Mouse (Mus musculus): Measurements from ENCODE around the gene Alx1. TPM values are rescaled to one million over a fixed set of nuclear protein-coding genes. Genes with fewer than 3 reads are reported as not detected.

Alx1 gene
- polyA plus RNA-seq, 1 experiment, result not detected

GRCm38 (mm10) chr10:103028253-103029131 lies 1.5 kb downstream of the Alx1 start:
- TF ChIP-seq POLR2A (IDR thresholded peaks at IDR 0.05; ENCODE audit: borderline replicate concordance, control insufficient read depth, low read depth, low read length) (no peak), CTCF (IDR thresholded peaks at IDR 0.05; ENCODE audit: control insufficient read depth, insufficient read depth, low read length) (no peak)
- WGBS, result 4% methylated on average over 50 of the region's 50 CpGs
- Histone ChIP-seq H3K4me3 (replicated peaks; ENCODE audit: control insufficient read depth, low read depth, low read length) (no peak overlapping the region), H3K27ac (ENCODE audit: control insufficient read depth, insufficient read depth, low read depth, low read length, poor library complexity) (no peak overlapping the region), H3K4me1 (ENCODE audit: control insufficient read depth, insufficient read depth, low read length) (no peaks in the 10 kb centered on the region)

GRCm38 (mm10) chr10:103027931-103028252 lies 2.1 kb downstream of the Alx1 start:
- H3K4me1 ChIP-seq (ENCODE audit: control insufficient read depth, insufficient read depth, low read length), result no peaks in the 10 kb centered on the region
- TF ChIP-seq POLR2A (IDR thresholded peaks at IDR 0.05; ENCODE audit: borderline replicate concordance, control insufficient read depth, low read depth, low read length), result no peak
- no peak for TF ChIP-seq CTCF (IDR thresholded peaks at IDR 0.05; ENCODE audit: control insufficient read depth, insufficient read depth, low read length)
- no peak overlapping the region for H3K4me3 ChIP-seq (replicated peaks; ENCODE audit: control insufficient read depth, low read depth, low read length)
- H3K27ac ChIP-seq (ENCODE audit: control insufficient read depth, insufficient read depth, low read depth, low read length, poor library complexity), result no peak overlapping the region
- 4% methylated on average over 15 of the region's 15 CpGs for WGBS

GRCm38 (mm10) chr10:103027226-103027930 lies 2.6 kb downstream of the Alx1 start:
- no peaks in the 10 kb centered on the region for H3K4me1 ChIP-seq (ENCODE audit: control insufficient read depth, insufficient read depth, low read length)
- no peak overlapping the region for H3K27ac ChIP-seq (ENCODE audit: control insufficient read depth, insufficient read depth, low read depth, low read length, poor library complexity)
- H3K4me3 ChIP-seq (replicated peaks; ENCODE audit: control insufficient read depth, low read depth, low read length), result no peak overlapping the region
- TF ChIP-seq CTCF (IDR thresholded peaks at IDR 0.05; ENCODE audit: control insufficient read depth, insufficient read depth, low read length), result no peak
- no peak for TF ChIP-seq POLR2A (IDR thresholded peaks at IDR 0.05; ENCODE audit: borderline replicate concordance, control insufficient read depth, low read depth, low read length)
- WGBS, result 5% methylated on average over 20 of the region's 20 CpGs

GRCm38 (mm10) chr10:103026636-103027225 lies 3.3 kb downstream of the Alx1 start:
- Histone ChIP-seq H3K4me3 (replicated peaks; ENCODE audit: control insufficient read depth, low read depth, low read length) (no peak overlapping the region), H3K27ac (ENCODE audit: control insufficient read depth, insufficient read depth, low read depth, low read length, poor library complexity) (no peak overlapping the region), H3K4me1 (ENCODE audit: control insufficient read depth, insufficient read depth, low read length) (no peaks in the 10 kb centered on the region)
- 4% methylated on average over 17 of the region's 17 CpGs for WGBS
- TF ChIP-seq CTCF (IDR thresholded peaks at IDR 0.05; ENCODE audit: control insufficient read depth, insufficient read depth, low read length) (no peak), POLR2A (IDR thresholded peaks at IDR 0.05; ENCODE audit: borderline replicate concordance, control insufficient read depth, low read depth, low read length) (no peak)

GRCm38 (mm10) chr10:103002556-103002955 lies 27.5 kb downstream of the Alx1 start:
- Histone ChIP-seq H3K4me1 (ENCODE audit: control insufficient read depth, insufficient read depth, low read length) (no peaks in the 10 kb centered on the region), H3K4me3 (replicated peaks; ENCODE audit: control insufficient read depth, low read depth, low read length) (no peak overlapping the region), H3K27ac (ENCODE audit: control insufficient read depth, insufficient read depth, low read depth, low read length, poor library complexity) (no peak overlapping the region)
- WGBS, result 70% methylated on average over 2 of the region's 2 CpGs
- TF ChIP-seq POLR2A (IDR thresholded peaks at IDR 0.05; ENCODE audit: borderline replicate concordance, control insufficient read depth, low read depth, low read length) (no peak), CTCF (IDR thresholded peaks at IDR 0.05; ENCODE audit: control insufficient read depth, insufficient read depth, low read length) (no peak)

- WGBS, result 21% methylated on average over 8 of the region's 8 CpGs
- H3K27ac ChIP-seq (ENCODE audit: control insufficient read depth, insufficient read depth, low read depth, low read length, poor library complexity), result no peak overlapping the region
- TF ChIP-seq POLR2A (IDR thresholded peaks at IDR 0.05; ENCODE audit: borderline replicate concordance, control insufficient read depth, low read depth, low read length) (no peak), CTCF (IDR thresholded peaks at IDR 0.05; ENCODE audit: control insufficient read depth, insufficient read depth, low read length) (no peak)
- no peak overlapping the region for H3K4me3 ChIP-seq (replicated peaks; ENCODE audit: control insufficient read depth, low read depth, low read length)
- H3K4me1 ChIP-seq (ENCODE audit: control insufficient read depth, insufficient read depth, low read length), result no peaks in the 10 kb centered on the region
These were observed 29.1 kb downstream of the Alx1 start for GRCm38 (mm10) chr10:103000902-103001301.

GRCm38 (mm10) chr10:102999584-102999983 lies 30.4 kb downstream of the Alx1 start:
- Histone ChIP-seq H3K4me1 (ENCODE audit: control insufficient read depth, insufficient read depth, low read length) (no peaks in the 10 kb centered on the region), H3K4me3 (replicated peaks; ENCODE audit: control insufficient read depth, low read depth, low read length) (no peak overlapping the region), H3K27ac (ENCODE audit: control insufficient read depth, insufficient read depth, low read depth, low read length, poor library complexity) (no peak overlapping the region)
- no peak for TF ChIP-seq CTCF (IDR thresholded peaks at IDR 0.05; ENCODE audit: control insufficient read depth, insufficient read depth, low read length)
- TF ChIP-seq POLR2A (IDR thresholded peaks at IDR 0.05; ENCODE audit: borderline replicate concordance, control insufficient read depth, low read depth, low read length), result no peak

- no peak for TF ChIP-seq POLR2A (IDR thresholded peaks at IDR 0.05; ENCODE audit: borderline replicate concordance, control insufficient read depth, low read depth, low read length)
- no peak for TF ChIP-seq CTCF (IDR thresholded peaks at IDR 0.05; ENCODE audit: control insufficient read depth, insufficient read depth, low read length)
- H3K4me1 ChIP-seq (ENCODE audit: control insufficient read depth, insufficient read depth, low read length), result no peaks in the 10 kb centered on the region
- 75% methylated on average over 5 of the region's 5 CpGs for WGBS
- no peak overlapping the region for H3K4me3 ChIP-seq (replicated peaks; ENCODE audit: control insufficient read depth, low read depth, low read length)
- no peak overlapping the region for H3K27ac ChIP-seq (ENCODE audit: control insufficient read depth, insufficient read depth, low read depth, low read length, poor library complexity)
These were observed 54.9 kb downstream of the Alx1 start for GRCm38 (mm10) chr10:102975106-102975505.
